Mouse (Mus musculus) CH12.LX (cell line): ENCODE results near the gene Ern1. TPM values are rescaled to one million over a fixed set of nuclear protein-coding genes. Genes with fewer than 3 reads are reported as not detected.

Experiments
- DNase-seq: peaks from one replicate; pipeline ENCODE4 v3.0.0-alpha.2; 2013; ENCODE audit errors: extremely low read depth
- H3K27ac ChIP-seq: 2 replicates; pipeline ENCODE4 v1.5.1; 2012; ENCODE audit warnings: low read depth, mild to moderate bottlenecking, control low read depth, moderate library complexity; ENCODE audit not compliant: insufficient read depth
- H3K27me3 ChIP-seq: replicated peaks from 2 replicates; pipeline ENCODE3; 2012; ENCODE audit warnings: inconsistent platforms
- H3K36me3 ChIP-seq, 2 experiments: replicated peaks in 1 of 2; 2 replicates each; pipeline versions ENCODE3 to v1.6.1; 2012; ENCODE audit warnings: inconsistent platforms in 1 of 2, low read length in 1 of 2, mild to moderate bottlenecking in 1 of 2, mixed read lengths in 1 of 2, moderate library complexity in 1 of 2; ENCODE audit not compliant: control insufficient read depth in 1 of 2, insufficient read depth in 1 of 2
- H3K4me1 ChIP-seq, 2 experiments: 2 replicates each; pipeline ENCODE4 v1.6.1; 2012; ENCODE audit warnings: inconsistent platforms in 1 of 2, moderate library complexity in 1 of 2; ENCODE audit not compliant: insufficient read depth in 2 of 2, control insufficient read depth in 1 of 2
- H3K4me2 ChIP-seq: 2 replicates; pipeline ENCODE4 v1.6.1; 2012; ENCODE audit warnings: low read depth, mild to moderate bottlenecking, control low read depth; ENCODE audit not compliant: poor library complexity, insufficient read depth, severe bottlenecking
- H3K4me3 ChIP-seq, 3 experiments: fragments of 150-350 bp in 1 of 3; sonication (generic) in 1 of 3; replicated peaks in 1 of 3; 2 replicates each; pipeline versions ENCODE3 to v1.5.1; 2011 to 2012; ENCODE audit warnings: low read depth in 2 of 3, low read length in 2 of 3, mild to moderate bottlenecking in 2 of 3, moderate library complexity in 2 of 3, control low read depth in 1 of 3, improper control_type of control experiment in 1 of 3, inconsistent platforms in 1 of 3, mixed read lengths in 1 of 3; ENCODE audit not compliant: poor library complexity in 1 of 3
- H3K79me2 ChIP-seq: replicated peaks from 2 replicates; pipeline ENCODE4 v1.6.1; 2012; ENCODE audit warnings: mild to moderate bottlenecking, moderate library complexity; ENCODE audit not compliant: control insufficient read depth, poor library complexity, insufficient read depth, severe bottlenecking; ENCODE audit errors: extremely low read depth
- H3K9ac ChIP-seq: 2 replicates; pipeline ENCODE4 v1.6.1; 2012; ENCODE audit warnings: low read depth, mild to moderate bottlenecking, control low read depth, moderate library complexity; ENCODE audit not compliant: insufficient read depth
- H3K9me3 ChIP-seq: replicated peaks from 2 replicates; pipeline ENCODE3; 2012; ENCODE audit warnings: low read length, inconsistent platforms, mixed read lengths
- BHLHE40 ChIP-seq: IDR thresholded peaks from 2 replicates; pipeline ENCODE4 v1.6.1; 2011; ENCODE audit warnings: mild to moderate bottlenecking, low read depth, low read length, improper control_type of control experiment
- CTCF ChIP-seq, 2 experiments: IDR thresholded peaks in 1 of 2; conservative IDR thresholded peaks in 1 of 2; 2 replicates each; pipeline ENCODE4 v1.5.1; 2011 to 2012; ENCODE audit warnings: low read depth in 2 of 2, low read length in 2 of 2, improper control_type of control experiment in 1 of 2, inconsistent platforms in 1 of 2, mild to moderate bottlenecking in 1 of 2, moderate library complexity in 1 of 2
- GABPA ChIP-seq: IDR thresholded peaks from 2 replicates; pipeline ENCODE4 v1.6.1; 2012; ENCODE audit warnings: low read depth, low read length, improper control_type of control experiment, inconsistent platforms; ENCODE audit not compliant: insufficient replicate concordance
- JUND ChIP-seq: conservative IDR thresholded peaks from 2 replicates; pipeline ENCODE4 v1.6.1; 2011; ENCODE audit warnings: low read depth, low read length, improper control_type of control experiment
- KAT2A ChIP-seq: IDR thresholded peaks from 2 replicates; pipeline ENCODE4 v1.6.1; 2012; ENCODE audit warnings: low read length, improper control_type of control experiment, inconsistent platforms; ENCODE audit not compliant: insufficient replicate concordance
- MAFK ChIP-seq: IDR thresholded peaks from 2 replicates; pipeline ENCODE4 v1.6.1; 2011; ENCODE audit warnings: low read length, improper control_type of control experiment; ENCODE audit not compliant: insufficient replicate concordance
- MEF2A ChIP-seq: IDR thresholded peaks from 2 replicates; pipeline ENCODE4 v1.6.1; 2014; ENCODE audit warnings: low read depth, mild to moderate bottlenecking, inconsistent platforms, low read length, improper control_type of control experiment, borderline replicate concordance
- NELFE ChIP-seq: IDR thresholded peaks from 2 replicates; pipeline ENCODE4 v1.6.1; 2011; ENCODE audit warnings: low read depth, low read length, improper control_type of control experiment
- POLR2AphosphoS2 ChIP-seq: IDR thresholded peaks from 2 replicates; pipeline ENCODE4 v1.6.1; 2011; ENCODE audit warnings: low read depth, low read length, improper control_type of control experiment
- SIN3A ChIP-seq: IDR thresholded peaks from 2 replicates; pipeline ENCODE4 v1.6.1; 2012; ENCODE audit warnings: low read length, improper control_type of control experiment, inconsistent platforms
- SMC3 ChIP-seq: IDR thresholded peaks from 2 replicates; pipeline ENCODE4 v1.6.1; 2011; ENCODE audit warnings: low read depth, low read length, improper control_type of control experiment
- USF1 ChIP-seq: IDR thresholded peaks from 2 replicates; pipeline ENCODE4 v1.6.1; 2014; ENCODE audit warnings: low read depth, mild to moderate bottlenecking, inconsistent platforms, low read length, improper control_type of control experiment
- USF2 ChIP-seq: conservative IDR thresholded peaks from 2 replicates; pipeline ENCODE4 v1.6.1; 2011; ENCODE audit warnings: low read depth, low read length, improper control_type of control experiment
- ZKSCAN1 ChIP-seq: IDR thresholded peaks from 2 replicates; pipeline ENCODE4 v1.6.1; 2012; ENCODE audit warnings: low read depth, inconsistent platforms, low read length, improper control_type of control experiment, borderline replicate concordance
- dilution Hi-C: fragments of 300-500 bp; cut with MboI; formaldehyde crosslinking; loops from 2 replicates; pipeline ENCODE4 v1.14.3; 2020; ENCODE audit warnings: low sequenced_read_pairs; ENCODE audit not compliant: extremely low pct_unique_long_range_greater_than_20kb, extremely low pct_ligation_motif_present
- in situ Hi-C: fragments of 300-500 bp; cut with MboI; formaldehyde crosslinking; loops from 3 replicates; pipeline ENCODE4 v1.14.3; 2019; ENCODE audit warnings: low sequenced_read_pairs, low pct_ligation_motif_present, low pct_unique_long_range_greater_than_20kb, mixed read lengths
- polyA plus RNA-seq: library from polyadenylated mRNA; unstranded; fragments of >175 nt; gene quantifications from 2 replicates; pipeline ENCODE4 v1.2.1, GENCODE M21; 2012; ENCODE audit warnings: low read depth; ENCODE audit not compliant: insufficient read length
- total RNA-seq, 2 experiments: library from RNA; depleted of rRNA; stranded (reverse); fragments of 300-350 nt in 1 of 2; fragments of >200 nt in 1 of 2; gene quantifications; 2 replicates each; pipeline ENCODE4 v1.2.3; 2012 to 2014

Gene Ern1
- total and polyA plus RNA-seq, 3 experiments, result 3.0 to 21.7 (median 7.7) TPM

GRCm38 (mm10) chr11:106535660-106536252 is 48.1 kb upstream of the Ern1 start:
- H3K9me3 ChIP-seq, result no peaks in the 10 kb centered on the region
- H3K9ac ChIP-seq, result no peak overlapping the region
- TF ChIP-seq ZKSCAN1 (no peak), POLR2AphosphoS2 (no peak), MAFK (no peak), KAT2A (no peak), MEF2A (no peak), NELFE (no peak), GABPA (no peak), USF2 (no peak), JUND (no peak), USF1 (no peak), SIN3A (no peak)
- in situ Hi-C loops (no loop called here), dilution Hi-C loops (no loop called here)
- no peak overlapping the region for H3K4me2 ChIP-seq
- no peaks in the 10 kb centered on the region for H3K27me3 ChIP-seq
- no peak overlapping the region for H3K27ac ChIP-seq
- no peak overlapping the region for H3K4me3 ChIP-seq
- peaks cover 0 to 12% of the 10 kb centered on the region in 2 experiments; a peak in 2 of 4 replicates for H3K4me1 ChIP-seq
- no peaks in the 10 kb centered on the region for H3K79me2 ChIP-seq
- DNase-seq, result no peak
- H3K36me3 ChIP-seq, result peaks cover 0 to 16% of the 10 kb centered on the region in 2 experiments

GRCm38 (mm10) chr11:106532248-106532790 is 44.7 kb upstream of the Ern1 start:
- H3K36me3 ChIP-seq, result peaks cover 0 to 18% of the 10 kb centered on the region in 2 experiments
- in situ Hi-C loops, result no loop called here

More at GRCm38 (mm10) chr11:106532248-106532790, 44.7 kb upstream of the Ern1 start:
- H3K27me3 ChIP-seq, result no peaks in the 10 kb centered on the region
- H3K79me2 ChIP-seq, result no peaks in the 10 kb centered on the region
- TF ChIP-seq CTCF (conservative IDR thresholded peaks at IDR 0.05 in 1 of 2, IDR thresholded peaks at IDR 0.05 in 1 of 2; ENCODE audit: low read depth in 2 of 2, low read length in 2 of 2) (no peak), BHLHE40 (no peak), SMC3 (no peak), USF1 (no peak), POLR2AphosphoS2 (no peak)
- no peaks in the 10 kb centered on the region for H3K9me3 ChIP-seq
- no peak overlapping the region for H3K4me3 ChIP-seq
- dilution Hi-C loops, result no loop called here
- H3K4me2 ChIP-seq, result no peak overlapping the region
- no peak overlapping the region for H3K9ac ChIP-seq
- H3K4me1 ChIP-seq, result peaks cover 0 to 12% of the 10 kb centered on the region in 2 experiments; a peak in 2 of 4 replicates
- no peak overlapping the region for H3K27ac ChIP-seq
- DNase-seq, result no peak
